Mouse (Mus musculus) midbrain, embryonic 11.5 days (tissue): ENCODE results near the gene Zfp819. TPM values are rescaled to one million over a fixed set of nuclear protein-coding genes. Genes with fewer than 3 reads are reported as not detected.

ENCODE experiments used
- ATAC-seq: fragments of 200-750 bp; cut with Nextera tagmentation; 2 replicates; pipeline ENCODE4 v1.8.0; 2017; ENCODE audit warnings: moderate TSS enrichment, moderate library complexity; ENCODE audit not compliant: low FRiP score
- DNase-seq: peaks from one replicate; pipeline ENCODE4 v3.0.0; 2015; ENCODE audit warnings: low spot score; ENCODE audit errors: missing footprints
- H3K27ac ChIP-seq: fragments of 300-500 bp; sonication (generic); 2 replicates; pipeline ENCODE4 v1.5.1; 2014; ENCODE audit warnings: low read depth, low read length
- H3K27me3 ChIP-seq: fragments of 300-500 bp; sonication (generic); 2 replicates; pipeline ENCODE4 v1.6.1; 2014; ENCODE audit warnings: mild to moderate bottlenecking, low read length, moderate library complexity, mixed read lengths; ENCODE audit not compliant: control insufficient read depth, insufficient read depth
- H3K36me3 ChIP-seq: fragments of 300-500 bp; sonication (generic); 2 replicates; pipeline ENCODE4 v1.6.1; 2014; ENCODE audit warnings: mild to moderate bottlenecking, low read length, moderate library complexity, mixed read lengths; ENCODE audit not compliant: control insufficient read depth, insufficient read depth
- H3K4me1 ChIP-seq: fragments of 300-500 bp; sonication (generic); 2 replicates; pipeline ENCODE4 v1.6.1; 2014; ENCODE audit warnings: low read length; ENCODE audit not compliant: control insufficient read depth, insufficient read depth
- H3K4me2 ChIP-seq: fragments of 300-500 bp; sonication (generic); 2 replicates; pipeline ENCODE4 v1.6.1; 2014; ENCODE audit warnings: mild to moderate bottlenecking, moderate library complexity
- H3K4me3 ChIP-seq: fragments of 300-500 bp; sonication (generic); 2 replicates; pipeline ENCODE4 v1.5.1; 2014; ENCODE audit warnings: low read depth, low read length
- H3K9ac ChIP-seq: fragments of 300-500 bp; sonication (generic); 2 replicates; pipeline ENCODE4 v1.6.1; 2014; ENCODE audit warnings: low read length
- H3K9me3 ChIP-seq: fragments of 300-500 bp; sonication (generic); 2 replicates; pipeline ENCODE4 v1.6.1; 2016; ENCODE audit warnings: low read length; ENCODE audit not compliant: control insufficient read depth
- WGBS: fragments of 180-500 bp; shearing (Covaris S2); extraction: QIAGEN DNeasy Blood & Tissue Kit; methylation state at CpG from one replicate; pipeline ENCODE4 v1.1.7; 2014; 5-methylcytosine and 5-hydroxymethylcytosine counted together
- polyA plus RNA-seq: library from polyadenylated mRNA; unstranded; fragments of >200 nt; fragmentation: Nextera tagmentation; extraction: Ambion mirVana; gene quantifications from 2 replicates; pipeline ENCODE4 v1.2.1, GENCODE M21; 2014

Zfp819 gene
- polyA plus RNA-seq, 1 experiment from 2014 or later, result 0.64 TPM

GRCm38 (mm10) chr7:43634500-43634899, 27.5 kb downstream of the Zfp819 start, which contains the start of gene Ceacam18:
Gene Ceacam18 (plus strand): TSS chr7:43634707.
- DNase-seq (no peak), ATAC-seq (no peak)
- 75% methylated on average over 6 of the region's 6 CpGs for WGBS
- no peak within 1 kb of the TSS for H3K27ac ChIP-seq
- no peaks in the 10 kb centered on the region for H3K9me3 ChIP-seq
- no peaks in the 10 kb centered on the region for H3K27me3 ChIP-seq
- H3K4me3 ChIP-seq, result no peak within 1 kb of the TSS
- no peaks in the 10 kb centered on the region for H3K36me3 ChIP-seq
- no peak within 1 kb of the TSS for H3K4me2 ChIP-seq
- no peaks in the 10 kb centered on the region for H3K4me1 ChIP-seq
- no peak within 1 kb of the TSS for H3K9ac ChIP-seq

- ATAC-seq, result no peak
- no peak overlapping the region for H3K4me2 ChIP-seq
- no peak for DNase-seq
- H3K4me1 ChIP-seq, result no peaks in the 10 kb centered on the region
- WGBS, result 77% methylated on average over 2 of the region's 2 CpGs
- H3K27me3 ChIP-seq, result no peaks in the 10 kb centered on the region
- no peaks in the 10 kb centered on the region for H3K36me3 ChIP-seq
- no peak overlapping the region for H3K9ac ChIP-seq
- H3K4me3 ChIP-seq, result no peak overlapping the region
- no peaks in the 10 kb centered on the region for H3K9me3 ChIP-seq
- no peak overlapping the region for H3K27ac ChIP-seq
Observed at GRCm38 (mm10) chr7:43636194-43636593, 29.2 kb downstream of the Zfp819 start.

- H3K27me3 ChIP-seq, result no peaks in the 10 kb centered on the region
- 36% methylated on average over 1 of the region's 1 CpGs for WGBS
- H3K9ac ChIP-seq, result no peak overlapping the region
- H3K9me3 ChIP-seq, result no peaks in the 10 kb centered on the region
- H3K27ac ChIP-seq, result no peak overlapping the region
- no peaks in the 10 kb centered on the region for H3K4me1 ChIP-seq
- no peaks in the 10 kb centered on the region for H3K36me3 ChIP-seq
- ATAC-seq, result no peak
- no peak for DNase-seq
- no peak overlapping the region for H3K4me2 ChIP-seq
- no peak overlapping the region for H3K4me3 ChIP-seq
Observed at GRCm38 (mm10) chr7:43637118-43637517, 30.1 kb downstream of the Zfp819 start.

GRCm38 (mm10) chr7:43642587-43642986, 35.6 kb downstream of the Zfp819 start:
- no peak overlapping the region for H3K4me2 ChIP-seq
- H3K27ac ChIP-seq, result no peak overlapping the region
- no peaks in the 10 kb centered on the region for H3K36me3 ChIP-seq
- WGBS, result 89% methylated on average over 5 of the region's 5 CpGs
- no peak for DNase-seq
- no peak for ATAC-seq
- H3K4me1 ChIP-seq, result no peaks in the 10 kb centered on the region
- H3K4me3 ChIP-seq, result no peak overlapping the region
- no peaks in the 10 kb centered on the region for H3K27me3 ChIP-seq
- H3K9ac ChIP-seq, result no peak overlapping the region
- H3K9me3 ChIP-seq, result no peaks in the 10 kb centered on the region

- 84% methylated on average over 17 of the region's 17 CpGs for WGBS
- H3K9me3 ChIP-seq, result no peaks in the 10 kb centered on the region
- no peaks in the 10 kb centered on the region for H3K27me3 ChIP-seq
- H3K9ac ChIP-seq, result no peak overlapping the region
- H3K4me3 ChIP-seq, result no peak overlapping the region
- no peaks in the 10 kb centered on the region for H3K36me3 ChIP-seq
- no peak overlapping the region for H3K4me2 ChIP-seq
- no peaks in the 10 kb centered on the region for H3K4me1 ChIP-seq
- ATAC-seq (no peak), DNase-seq (no peak)
- H3K27ac ChIP-seq, result no peak overlapping the region
Observed at GRCm38 (mm10) chr7:43643046-43643652, 36.2 kb downstream of the Zfp819 start.

- Histone ChIP-seq H3K4me3 (no peak overlapping the region), H3K27me3 (no peaks in the 10 kb centered on the region), H3K4me1 (no peaks in the 10 kb centered on the region), H3K9me3 (no peaks in the 10 kb centered on the region), H3K4me2 (no peak overlapping the region), H3K36me3 (no peaks in the 10 kb centered on the region), H3K9ac (no peak overlapping the region), H3K27ac (no peak overlapping the region)
- no peak for ATAC-seq
- no peak for DNase-seq
- 88% methylated on average over 6 of the region's 6 CpGs for WGBS
Observed at GRCm38 (mm10) chr7:43652683-43653082, 45.7 kb downstream of the Zfp819 start.

GRCm38 (mm10) chr7:43654519-43654918, 47.5 kb downstream of the Zfp819 start:
- Histone ChIP-seq H3K4me1 (no peaks in the 10 kb centered on the region), H3K36me3 (no peaks in the 10 kb centered on the region), H3K27ac (no peak overlapping the region), H3K9ac (no peak overlapping the region), H3K4me2 (no peak overlapping the region), H3K27me3 (no peaks in the 10 kb centered on the region), H3K9me3 (no peaks in the 10 kb centered on the region), H3K4me3 (no peak overlapping the region)
- 77% methylated on average over 3 of the region's 3 CpGs for WGBS
- ATAC-seq (no peak), DNase-seq (no peak)

GRCm38 (mm10) chr7:43656232-43656631, 49.3 kb downstream of the Zfp819 start:
- Histone ChIP-seq H3K4me1 (no peaks in the 10 kb centered on the region), H3K36me3 (no peaks in the 10 kb centered on the region), H3K4me3 (no peak overlapping the region), H3K9ac (no peak overlapping the region), H3K4me2 (no peak overlapping the region), H3K27ac (no peak overlapping the region), H3K9me3 (no peaks in the 10 kb centered on the region), H3K27me3 (no peaks in the 10 kb centered on the region)
- WGBS, result 72% methylated on average over 6 of the region's 6 CpGs
- no peak for DNase-seq
- no peak for ATAC-seq

- Histone ChIP-seq H3K9ac (no peak within 1 kb of the TSS), H3K36me3 (no peaks in the 10 kb centered on the region), H3K4me3 (no peak within 1 kb of the TSS), H3K4me2 (no peak within 1 kb of the TSS), H3K4me1 (no peaks in the 10 kb centered on the region), H3K27ac (no peak within 1 kb of the TSS), H3K9me3 (no peaks in the 10 kb centered on the region), H3K27me3 (no peaks in the 10 kb centered on the region)
- DNase-seq (no peak), ATAC-seq (no peak)
- 78% methylated on average over 1 of the region's 1 CpGs for WGBS
Observed at GRCm38 (mm10) chr7:43660002-43660401, 53.0 kb downstream of the Zfp819 start, which contains the start of gene Siglece. Gene Siglece (minus strand): TSS chr7:43660161.
